Mouse (Mus musculus): ENCODE data around the gene Atg4a. TPM values are rescaled to one million over a fixed set of nuclear protein-coding genes. Genes with fewer than 3 reads are reported as not detected.

Atg4a gene
- polyA plus RNA-seq, 1 experiment: 4.6 TPM

DNA sequence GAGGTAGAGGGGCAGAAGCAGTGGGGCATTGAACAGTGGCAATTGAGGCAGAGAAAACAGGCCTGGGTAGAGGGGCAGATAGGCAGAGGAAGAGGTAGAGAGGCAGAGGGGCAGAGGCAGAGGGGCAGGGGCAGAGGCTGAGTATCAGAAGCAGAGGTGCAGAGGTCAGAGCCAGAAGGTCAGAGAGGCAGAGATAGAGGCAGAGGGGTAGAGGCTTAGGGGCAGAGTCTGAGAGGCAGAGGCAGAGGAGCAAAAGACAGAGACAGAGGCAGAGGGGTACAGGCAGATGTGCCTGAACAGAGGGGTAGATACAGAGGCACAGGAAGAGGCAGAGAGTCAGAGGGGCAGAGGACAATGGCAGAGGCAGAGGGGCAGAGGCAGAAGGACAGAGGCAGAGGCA, 193.6 kb downstream of the Atg4a start:
- H3K27me3 ChIP-seq (ENCODE audit: control insufficient read depth, insufficient read depth, low read length, poor library complexity, severe bottlenecking): no peaks in the 10 kb centered on the region
- no peaks in the 10 kb centered on the region for H3K4me1 ChIP-seq (ENCODE audit: control insufficient read depth, insufficient read depth, low read length)
- no peaks in the 10 kb centered on the region for H3K9me3 ChIP-seq (replicated peaks; ENCODE audit: control insufficient read depth, insufficient read depth, low read length, poor library complexity, severe bottlenecking)
- no peak overlapping the region for H3K9ac ChIP-seq (ENCODE audit: low read depth, poor library complexity, severe bottlenecking)
- no peak overlapping the region for H3K27ac ChIP-seq (ENCODE audit: insufficient read depth, low read length)
- no peak overlapping the region for H3K4me3 ChIP-seq (ENCODE audit: low read depth, low read length)
- no peak for TF ChIP-seq EP300 (IDR thresholded peaks at IDR 0.05; ENCODE audit: insufficient read depth, low read depth, low read length)
- no peak for TF ChIP-seq CTCF (IDR thresholded peaks at IDR 0.05; ENCODE audit: low read depth, low read length)
- no peak for TF ChIP-seq POLR2A (IDR thresholded peaks at IDR 0.05; ENCODE audit: insufficient read depth, low read length)
- H3K36me3 ChIP-seq (ENCODE audit: control insufficient read depth, insufficient read depth, low read length, poor library complexity, severe bottlenecking): no peaks in the 10 kb centered on the region

DNA sequence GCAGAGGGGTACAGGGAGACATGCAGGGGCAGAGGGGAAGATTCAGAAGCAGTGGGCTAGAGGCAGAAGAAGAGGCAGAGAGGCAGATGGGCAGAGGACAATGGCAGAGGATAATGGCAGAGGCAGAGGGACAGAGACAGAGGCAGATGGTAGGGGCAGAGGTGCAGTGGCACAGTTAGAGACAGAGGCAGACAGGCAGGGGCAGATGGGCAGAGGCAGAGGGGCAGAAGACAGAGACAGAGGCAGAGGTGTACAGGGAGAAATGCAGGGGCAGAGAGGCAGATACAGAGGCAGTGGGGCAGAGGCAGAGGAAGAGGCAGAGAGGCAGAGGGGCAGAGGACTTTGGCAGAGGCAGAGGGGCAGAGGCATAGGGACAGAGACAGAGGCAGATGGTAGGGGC, 194.5 kb downstream of the Atg4a start:
- Histone ChIP-seq H3K36me3 (ENCODE audit: control insufficient read depth, insufficient read depth, low read length, poor library complexity, severe bottlenecking) (no peaks in the 10 kb centered on the region), H3K27me3 (ENCODE audit: control insufficient read depth, insufficient read depth, low read length, poor library complexity, severe bottlenecking) (no peaks in the 10 kb centered on the region), H3K27ac (ENCODE audit: insufficient read depth, low read length) (no peak overlapping the region), H3K4me1 (ENCODE audit: control insufficient read depth, insufficient read depth, low read length) (no peaks in the 10 kb centered on the region), H3K9me3 (replicated peaks; ENCODE audit: control insufficient read depth, insufficient read depth, low read length, poor library complexity, severe bottlenecking) (no peaks in the 10 kb centered on the region), H3K4me3 (ENCODE audit: low read depth, low read length) (no peak overlapping the region), H3K9ac (ENCODE audit: low read depth, poor library complexity, severe bottlenecking) (no peak overlapping the region)
- TF ChIP-seq CTCF (IDR thresholded peaks at IDR 0.05; ENCODE audit: low read depth, low read length) (no peak), EP300 (IDR thresholded peaks at IDR 0.05; ENCODE audit: insufficient read depth, low read depth, low read length) (no peak), POLR2A (IDR thresholded peaks at IDR 0.05; ENCODE audit: insufficient read depth, low read length) (no peak)

DNA sequence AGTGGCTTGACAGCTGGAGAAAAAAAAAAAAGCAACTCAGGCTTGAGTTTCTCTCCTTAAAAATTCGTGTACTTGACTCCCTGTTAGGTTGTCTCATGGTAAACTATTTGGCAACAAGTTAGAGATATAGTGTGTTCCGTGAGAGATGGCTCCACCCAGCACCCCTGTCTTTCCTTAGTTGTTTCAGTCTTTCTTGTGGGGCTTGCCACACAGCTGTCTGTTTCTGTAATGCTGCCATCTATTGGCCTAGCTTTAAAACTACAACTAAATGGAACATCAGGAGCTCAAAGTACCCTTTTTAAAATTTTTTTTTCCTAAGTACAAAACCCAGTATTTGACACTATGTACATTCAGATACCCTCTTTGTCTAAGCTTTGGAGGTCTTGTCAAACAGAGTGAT, 200.0 kb downstream of the Atg4a start:
- no peaks in the 10 kb centered on the region for H3K9me3 ChIP-seq (replicated peaks; ENCODE audit: control insufficient read depth, insufficient read depth, low read length, poor library complexity, severe bottlenecking)
- no peak for TF ChIP-seq EP300 (IDR thresholded peaks at IDR 0.05; ENCODE audit: insufficient read depth, low read depth, low read length)
- TF ChIP-seq POLR2A (IDR thresholded peaks at IDR 0.05; ENCODE audit: insufficient read depth, low read length): no peak
- no peak overlapping the region for H3K4me3 ChIP-seq (ENCODE audit: low read depth, low read length)
- H3K27ac ChIP-seq (ENCODE audit: insufficient read depth, low read length): no peak overlapping the region
- no peak overlapping the region for H3K9ac ChIP-seq (ENCODE audit: low read depth, poor library complexity, severe bottlenecking)
- H3K36me3 ChIP-seq (ENCODE audit: control insufficient read depth, insufficient read depth, low read length, poor library complexity, severe bottlenecking): no peaks in the 10 kb centered on the region
- H3K4me1 ChIP-seq (ENCODE audit: control insufficient read depth, insufficient read depth, low read length): no peaks in the 10 kb centered on the region
- no peaks in the 10 kb centered on the region for H3K27me3 ChIP-seq (ENCODE audit: control insufficient read depth, insufficient read depth, low read length, poor library complexity, severe bottlenecking)

GRCm38 (mm10) chrX:141157626-141158025, 200.9 kb downstream of the Atg4a start:
- Histone ChIP-seq H3K9ac (ENCODE audit: low read depth, poor library complexity, severe bottlenecking) (no peak overlapping the region), H3K27me3 (ENCODE audit: control insufficient read depth, insufficient read depth, low read length, poor library complexity, severe bottlenecking) (no peaks in the 10 kb centered on the region), H3K4me1 (ENCODE audit: control insufficient read depth, insufficient read depth, low read length) (no peaks in the 10 kb centered on the region), H3K4me3 (ENCODE audit: low read depth, low read length) (no peak overlapping the region), H3K27ac (ENCODE audit: insufficient read depth, low read length) (no peak overlapping the region), H3K36me3 (ENCODE audit: control insufficient read depth, insufficient read depth, low read length, poor library complexity, severe bottlenecking) (no peaks in the 10 kb centered on the region), H3K9me3 (replicated peaks; ENCODE audit: control insufficient read depth, insufficient read depth, low read length, poor library complexity, severe bottlenecking) (no peaks in the 10 kb centered on the region)
- TF ChIP-seq POLR2A (IDR thresholded peaks at IDR 0.05; ENCODE audit: insufficient read depth, low read length): no peak
- no peak for TF ChIP-seq CTCF (IDR thresholded peaks at IDR 0.05; ENCODE audit: low read depth, low read length)
- no peak for TF ChIP-seq EP300 (IDR thresholded peaks at IDR 0.05; ENCODE audit: insufficient read depth, low read depth, low read length)

GRCm38 (mm10) chrX:141158160-141158559, 201.5 kb downstream of the Atg4a start:
- no peaks in the 10 kb centered on the region for H3K36me3 ChIP-seq (ENCODE audit: control insufficient read depth, insufficient read depth, low read length, poor library complexity, severe bottlenecking)
- no peak overlapping the region for H3K27ac ChIP-seq (ENCODE audit: insufficient read depth, low read length)
- no peaks in the 10 kb centered on the region for H3K9me3 ChIP-seq (replicated peaks; ENCODE audit: control insufficient read depth, insufficient read depth, low read length, poor library complexity, severe bottlenecking)
- H3K4me1 ChIP-seq (ENCODE audit: control insufficient read depth, insufficient read depth, low read length): no peaks in the 10 kb centered on the region
- H3K27me3 ChIP-seq (ENCODE audit: control insufficient read depth, insufficient read depth, low read length, poor library complexity, severe bottlenecking): no peaks in the 10 kb centered on the region
- H3K4me3 ChIP-seq (ENCODE audit: low read depth, low read length): no peak overlapping the region
- H3K9ac ChIP-seq (ENCODE audit: low read depth, poor library complexity, severe bottlenecking): no peak overlapping the region
- no peak for TF ChIP-seq POLR2A (IDR thresholded peaks at IDR 0.05; ENCODE audit: insufficient read depth, low read length)
- TF ChIP-seq CTCF (IDR thresholded peaks at IDR 0.05; ENCODE audit: low read depth, low read length): no peak
- no peak for TF ChIP-seq EP300 (IDR thresholded peaks at IDR 0.05; ENCODE audit: insufficient read depth, low read depth, low read length)

GRCm38 (mm10) chrX:141160371-141160770, 203.7 kb downstream of the Atg4a start:
- TF ChIP-seq CTCF (IDR thresholded peaks at IDR 0.05; ENCODE audit: low read depth, low read length) (no peak), EP300 (IDR thresholded peaks at IDR 0.05; ENCODE audit: insufficient read depth, low read depth, low read length) (no peak), POLR2A (IDR thresholded peaks at IDR 0.05; ENCODE audit: insufficient read depth, low read length) (no peak)
- Histone ChIP-seq H3K27ac (ENCODE audit: insufficient read depth, low read length) (no peak overlapping the region), H3K9me3 (replicated peaks; ENCODE audit: control insufficient read depth, insufficient read depth, low read length, poor library complexity, severe bottlenecking) (no peaks in the 10 kb centered on the region), H3K36me3 (ENCODE audit: control insufficient read depth, insufficient read depth, low read length, poor library complexity, severe bottlenecking) (no peaks in the 10 kb centered on the region), H3K9ac (ENCODE audit: low read depth, poor library complexity, severe bottlenecking) (no peak overlapping the region), H3K4me3 (ENCODE audit: low read depth, low read length) (no peak overlapping the region), H3K4me1 (ENCODE audit: control insufficient read depth, insufficient read depth, low read length) (no peaks in the 10 kb centered on the region), H3K27me3 (ENCODE audit: control insufficient read depth, insufficient read depth, low read length, poor library complexity, severe bottlenecking) (no peaks in the 10 kb centered on the region)

All from ES-Bruce4 (cell line).